Mouse (Mus musculus) cortical plate, adult 2 months (tissue): Measurements from ENCODE around the gene Traf2.

ENCODE experiments used
- CTCF ChIP-seq: fragments of 200-500 bp; IDR thresholded peaks from 2 replicates; pipeline ENCODE4 v1.5.1; 2011; ENCODE audit warnings: mild to moderate bottlenecking, control low read depth, low read length; ENCODE audit not compliant: insufficient read depth; ENCODE audit errors: extremely low read depth
- POLR2A ChIP-seq: fragments of 200-500 bp; IDR thresholded peaks from 2 replicates; pipeline ENCODE4 v1.6.1; 2011; ENCODE audit warnings: mild to moderate bottlenecking, low read length, control low read depth; ENCODE audit not compliant: insufficient read depth; ENCODE audit errors: extremely low read depth

- TF ChIP-seq CTCF = no peak
- TF ChIP-seq POLR2A = no peak
Observed at GRCm38 (mm10) chr2:25534178-25534865, 12.4 kb downstream of the Traf2 start.
